In the genomic region with DNA sequence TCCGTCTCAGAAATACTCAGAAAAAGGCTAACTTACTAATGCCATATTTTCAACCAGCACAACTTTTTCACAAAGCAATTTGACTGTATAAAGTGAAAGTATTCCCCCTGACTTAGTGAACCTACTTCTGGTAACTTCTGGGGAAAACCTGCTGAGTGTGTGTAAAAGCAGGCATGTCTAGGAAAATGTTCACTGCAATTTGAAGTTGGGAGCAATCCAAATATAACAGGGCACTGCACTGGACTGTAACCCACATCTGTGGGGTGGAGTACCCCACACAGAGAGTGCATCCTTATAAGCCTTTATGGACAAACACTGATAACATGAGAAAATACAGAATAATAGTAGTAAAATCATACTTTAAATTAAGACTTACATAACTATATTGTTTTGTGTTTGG, we compare ENCODE assay signal across 27 mouse cellular contexts.
DNase-seq lines count a peak whose midpoint lies in the region; ATAC-seq and TF ChIP-seq lines count a peak whose summit lies in the region.
"Had no signal": no experiment of that assay in that cellular context is flagged by ENCODE, and none has a peak within 500 bp of the region (broad histone marks: within the 10 kb centered on the region; RNA-seq: fewer than 3 reads in every experiment).

No protein-coding gene starts in this region.

- TF ChIP-seq CTCF in kidney, adult 2 months (conservative IDR thresholded peaks at IDR 0.05; ENCODE audit: insufficient read depth, insufficient read length, low read depth, low read length), result no peak
- no peak for TF ChIP-seq CTCF in liver, adult 2 months (IDR thresholded peaks at IDR 0.05; ENCODE audit: low read depth, low read length)
- TF ChIP-seq CTCF in liver, postnatal 0 days (IDR thresholded peaks at IDR 0.05; ENCODE audit: low read depth), result no peak

- H3K27me3 ChIP-seq in kidney, adult 2 months (replicated peaks; ENCODE audit: control insufficient read depth, insufficient read depth, low read length), result no peaks in the 10 kb centered on the region
- no peaks in the 10 kb centered on the region for H3K27me3 ChIP-seq in liver, adult 2 months (ENCODE audit: control insufficient read depth, insufficient read depth, low read length)
- H3K27me3 ChIP-seq in liver, postnatal 0 days (ENCODE audit: insufficient read depth, low read length), result no peaks in the 10 kb centered on the region
- H3K27me3 ChIP-seq: CH12.LX; embryonic facial prominence, embryonic 13.5 days; embryonic facial prominence, embryonic 15.5 days; forebrain, embryonic 12.5 days; Patski had no signal

- no peak for ATAC-seq in liver, postnatal 0 days
- ATAC-seq: activated CD4-positive, CD25-positive, alpha-beta regulatory T cell, adult 4 months; CD4-positive, CD25-positive, alpha-beta regulatory T cell, adult 4 months; forebrain, embryonic 14.5 days; Patski had no signal

- peaks cover 9% of the 10 kb centered on the region for H3K36me3 ChIP-seq in kidney, adult 2 months (ENCODE audit: control insufficient read depth, insufficient read depth, low read length)
- peaks cover 9% of the 10 kb centered on the region for H3K36me3 ChIP-seq in liver, adult 2 months (ENCODE audit: control insufficient read depth, insufficient read depth, low read length)
- H3K36me3 ChIP-seq in liver, postnatal 0 days (replicated peaks; ENCODE audit: insufficient read depth, low read length), result peaks cover 4% of the 10 kb centered on the region; the same call in 1 of the 2 replicates
- H3K36me3 ChIP-seq: forebrain, embryonic 12.5 days had no signal

- H3K4me2 ChIP-seq in liver, postnatal 0 days (ENCODE audit: low read depth, low read length), result no peak overlapping the region
- H3K4me2 ChIP-seq: embryonic facial prominence, embryonic 13.5 days; embryonic facial prominence, embryonic 15.5 days; forebrain, embryonic 12.5 days had no signal

- DNase-seq in kidney, adult 2 months, result peak; percentile 62
- DNase-seq in kidney, postnatal 25 days, result no peak
- DNase-seq in liver, adult 2 months (ENCODE audit: extremely low read depth, low read depth, low spot score), result peak; percentile 38
- DNase-seq in liver, postnatal 0 days, result no peak
- peak; percentile 45 for DNase-seq in adipocyte (ENCODE audit: low spot score)
- DNase-seq: adrenal gland, adult 2 months; adrenal gland, postnatal 10 days; adrenal gland, postnatal 25 days; B cell, adult 2 months; cerebellum, adult 11 months; cerebellum, adult 18-20 months; cerebellum, adult 8-10 months; cerebellum, adult 9-11 months; cerebellum, postnatal 14 days; cerebellum, postnatal 36 days; embryo, embryonic 11 days had no signal

- no peaks in the 10 kb centered on the region for H3K9me3 ChIP-seq in liver, postnatal 0 days (ENCODE audit: low read length)
- H3K9me3 ChIP-seq: embryonic facial prominence, embryonic 13.5 days; embryonic facial prominence, embryonic 15.5 days; forebrain, embryonic 10.5 days; forebrain, embryonic 12.5 days; G1E had no signal

- TF ChIP-seq EP300 in liver, postnatal 0 days (IDR thresholded peaks at IDR 0.05; ENCODE audit: low read depth), result no peak

- no peak for TF ChIP-seq POLR2A in kidney, adult 2 months (IDR thresholded peaks at IDR 0.05; ENCODE audit: low read depth, low read length)
- no peak for TF ChIP-seq POLR2A in liver, adult 2 months (IDR thresholded peaks at IDR 0.05; ENCODE audit: extremely low read depth, insufficient read depth, low read length)

- no peaks in the 10 kb centered on the region for H3K79me2 ChIP-seq in liver, adult 2 months (ENCODE audit: control insufficient read depth, insufficient read depth, low read length)

- WGBS in kidney, adult 2 months, result 60% methylated on average over 1 of the region's 1 CpGs
- WGBS in liver, adult 2 months, result 98% methylated on average over 1 of the region's 1 CpGs
- WGBS in liver, postnatal 0 days (ENCODE audit: insufficient replicate concordance), result 83% methylated on average over 1 of the region's 1 CpGs

- H3K27ac ChIP-seq in kidney, adult 2 months (ENCODE audit: insufficient read depth, low read depth, low read length), result no peak overlapping the region
- H3K27ac ChIP-seq in liver, adult 2 months (replicated peaks; ENCODE audit: insufficient read depth, low read depth, low read length), result no peak overlapping the region
- H3K27ac ChIP-seq in liver, postnatal 0 days (ENCODE audit: low read depth), result no peak overlapping the region
- H3K27ac ChIP-seq: embryonic facial prominence, embryonic 13.5 days; embryonic facial prominence, embryonic 15.5 days; forebrain, embryonic 10.5 days; forebrain, embryonic 12.5 days had no signal

- H3K9ac ChIP-seq in liver, adult 2 months (ENCODE audit: low read depth, low read length), result no peak overlapping the region
- H3K9ac ChIP-seq in liver, postnatal 0 days (replicated peaks), result no peak overlapping the region
- H3K9ac ChIP-seq: embryonic facial prominence, embryonic 13.5 days; embryonic facial prominence, embryonic 15.5 days; forebrain, embryonic 12.5 days had no signal

- H3K4me1 ChIP-seq in kidney, adult 2 months (ENCODE audit: control insufficient read depth, insufficient read depth, low read length), result peaks cover 28% of the 10 kb centered on the region
- H3K4me1 ChIP-seq in liver, adult 2 months (ENCODE audit: control insufficient read depth, insufficient read depth, low read length), result peaks cover 23% of the 10 kb centered on the region
- H3K4me1 ChIP-seq in liver, postnatal 0 days (ENCODE audit: insufficient read depth), result peaks cover 35% of the 10 kb centered on the region
- H3K4me1 ChIP-seq: forebrain, embryonic 10.5 days; forebrain, embryonic 12.5 days had no signal

- H3K4me3 ChIP-seq in kidney, adult 2 months (ENCODE audit: insufficient read depth, low read depth, low read length), result no peak overlapping the region
- H3K4me3 ChIP-seq in liver, adult 2 months (ENCODE audit: insufficient read depth, low read depth, low read length), result no peak overlapping the region
- no peak overlapping the region for H3K4me3 ChIP-seq in liver, postnatal 0 days (ENCODE audit: low read depth, low read length)
- H3K4me3 ChIP-seq: embryonic facial prominence, embryonic 13.5 days; embryonic facial prominence, embryonic 15.5 days; erythroblast, embryonic 14.5 days; forebrain, embryonic 10.5 days; forebrain, embryonic 12.5 days had no signal

Comparison
In these comparisons a context has a peak if more than half of its experiments do, and no peak if none do; other contexts are left out.
1. DNase-seq: peak in kidney, adult 2 months (single experiment), liver, adult 2 months (single experiment) and adipocyte (single experiment); none in kidney, postnatal 25 days (0 of 2) and liver, postnatal 0 days (single experiment).